Mouse (Mus musculus) gastrocnemius, postnatal 14 days (tissue): ENCODE results near the gene Wdr20. TPM values are rescaled to one million over a fixed set of nuclear protein-coding genes. Genes with fewer than 3 reads are reported as not detected.
A peak's percentile ranks its signal among the peaks of the same experiment; 100 is the strongest.
"Not testable (repeated sequence)": the region's sequence is repeated elsewhere in the genome, so short reads cannot be mapped to it uniquely, and the experiment has no call there.

Source experiments
- DNase-seq: peaks from one replicate; pipeline ENCODE4 v3.0.0; 2021; ENCODE audit warnings: mixed read lengths
- intact Hi-C: fragments of 180-260 bp; cut with DNase I; formaldehyde crosslinking; loops from one replicate; pipeline ENCODE4 v1.15.1; 2025; ENCODE audit warnings: low total_unique reads
- total RNA-seq, 2 experiments: library from RNA; stranded (reverse); gene quantifications; 2 replicates each; pipeline ENCODE4 v1.2.3; 2021

Wdr20 gene
- total RNA-seq, 2 experiments from 2014 or later: 19.1 to 20.3 TPM

DNA sequence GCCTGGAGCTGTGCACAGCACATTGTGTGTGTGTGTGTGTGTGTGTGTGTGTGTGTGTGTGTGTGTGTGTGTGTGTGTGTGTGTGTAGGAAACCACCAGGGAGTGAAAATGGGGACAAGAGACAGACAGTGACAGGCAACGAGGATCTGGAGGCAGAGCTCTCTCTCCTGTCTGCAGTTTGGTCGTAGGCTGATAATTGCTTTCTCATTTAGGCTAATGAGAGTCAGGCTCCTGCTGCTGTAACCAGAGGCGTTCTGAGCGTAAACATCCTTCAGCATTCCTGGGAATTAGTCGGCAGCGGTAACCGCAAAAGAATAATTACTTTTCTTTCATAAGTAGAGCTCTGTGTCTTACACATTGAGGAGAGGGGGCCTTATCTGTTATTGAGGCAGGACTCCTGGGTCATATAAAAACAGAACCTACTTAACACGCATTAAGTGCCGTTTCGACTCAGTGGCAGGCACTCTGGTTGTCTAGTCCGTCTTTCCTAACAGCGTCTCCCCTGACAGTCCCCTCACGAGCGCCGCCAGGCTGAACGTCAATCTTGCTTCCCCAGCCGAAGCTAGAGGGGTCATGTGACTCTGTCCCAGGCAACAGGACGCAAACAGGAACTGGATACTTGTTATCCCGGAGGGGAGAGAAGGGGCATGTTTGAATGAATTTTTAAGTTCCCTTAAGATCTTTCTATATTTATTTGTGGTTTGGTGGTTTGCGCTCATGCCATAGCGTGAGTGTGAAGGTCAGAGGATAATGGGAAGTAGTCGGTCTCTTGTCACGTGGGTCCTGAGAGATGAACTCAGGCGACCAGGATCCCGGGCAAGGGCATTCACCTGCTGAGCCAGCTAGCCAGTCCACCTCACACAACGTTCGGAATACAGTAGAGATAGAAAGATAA lies 31.2 kb upstream of the Wdr20 start:
- DNase-seq: peak; percentile 60
- intact Hi-C loops: no loop called here

DNA sequence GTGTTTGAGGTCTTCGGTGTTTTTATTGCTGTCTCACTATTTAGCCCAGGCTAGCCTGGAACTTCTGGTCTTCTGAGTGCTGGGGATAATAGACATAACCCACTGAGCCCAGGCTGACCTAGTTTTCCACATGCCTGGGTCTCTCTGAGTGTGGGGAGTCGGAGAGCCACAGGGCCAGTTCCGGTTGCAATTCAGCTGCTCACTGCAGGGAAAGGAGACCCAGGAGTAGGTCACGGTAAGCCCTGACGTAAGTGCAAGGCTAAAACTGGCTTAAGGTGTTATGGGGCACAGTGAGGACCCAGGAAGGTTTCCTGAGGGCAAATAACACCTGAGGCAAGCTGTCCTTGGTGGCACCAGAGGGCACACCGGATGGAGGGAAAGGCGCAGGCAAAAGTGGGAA lies 30.3 kb upstream of the Wdr20 start:
- intact Hi-C loops: no loop called here
- DNase-seq: no peak

DNA sequence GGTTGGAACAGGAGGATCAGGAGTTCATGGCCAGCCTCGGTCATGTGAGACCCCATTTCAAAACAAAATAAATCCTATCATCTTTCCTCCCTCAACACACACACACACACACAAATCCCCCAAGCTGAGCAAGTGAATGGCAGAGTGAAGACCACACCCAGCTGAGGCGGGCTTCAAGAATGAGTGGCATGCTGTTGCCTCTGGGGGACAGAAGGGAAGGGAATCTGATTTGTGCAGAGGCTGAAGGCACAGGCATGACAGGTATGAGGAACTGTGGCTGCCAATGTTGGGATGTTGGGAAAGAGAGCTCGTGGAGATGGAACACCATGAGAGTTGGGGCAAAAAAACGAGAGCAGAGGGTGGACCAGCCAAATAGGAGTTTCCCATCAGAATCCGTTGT lies 26.5 kb upstream of the Wdr20 start:
- intact Hi-C loops: no loop called here
- DNase-seq: no peak

DNA sequence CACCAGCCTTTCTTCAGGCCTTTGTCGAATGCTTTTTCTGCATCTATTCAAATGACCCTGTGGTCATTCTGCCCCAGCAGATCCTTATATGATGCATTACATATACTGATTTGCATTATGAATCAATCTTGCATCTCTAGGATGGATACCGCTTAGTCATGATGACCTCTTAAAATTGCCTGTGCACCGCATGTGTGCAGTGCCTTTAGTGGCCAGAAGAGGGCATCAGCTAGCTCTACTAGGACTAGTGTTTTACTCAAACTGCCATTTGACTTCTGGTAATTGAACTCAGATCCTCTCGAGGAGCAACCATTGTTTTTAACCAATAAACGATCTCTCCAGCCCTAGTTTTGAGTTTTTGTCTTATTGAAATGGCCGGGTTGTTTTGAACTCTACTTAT lies 24.0 kb upstream of the Wdr20 start:
- DNase-seq: no peak
- intact Hi-C loops: no loop called here

DNA sequence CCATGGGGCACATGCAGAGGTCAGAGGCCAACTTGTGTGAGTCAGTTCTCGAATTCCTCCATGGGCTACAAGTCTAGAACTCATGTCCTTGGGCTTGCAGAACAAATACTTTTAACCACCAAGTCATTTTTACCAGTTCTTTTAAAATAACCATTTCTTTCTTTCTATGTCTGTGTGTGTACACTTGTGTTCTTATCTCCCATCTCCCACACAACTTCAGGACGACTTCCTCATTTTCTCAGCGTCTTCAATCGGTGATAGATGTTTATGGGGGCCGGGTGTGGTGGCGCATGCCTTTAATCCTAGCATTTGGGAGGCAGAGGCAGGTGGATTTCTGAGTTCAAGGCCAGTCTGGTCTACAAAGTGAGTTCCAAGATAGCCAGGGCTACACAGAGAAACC lies 23.5 kb upstream of the Wdr20 start:
- intact Hi-C loops: no loop called here
- no peak for DNase-seq

DNA sequence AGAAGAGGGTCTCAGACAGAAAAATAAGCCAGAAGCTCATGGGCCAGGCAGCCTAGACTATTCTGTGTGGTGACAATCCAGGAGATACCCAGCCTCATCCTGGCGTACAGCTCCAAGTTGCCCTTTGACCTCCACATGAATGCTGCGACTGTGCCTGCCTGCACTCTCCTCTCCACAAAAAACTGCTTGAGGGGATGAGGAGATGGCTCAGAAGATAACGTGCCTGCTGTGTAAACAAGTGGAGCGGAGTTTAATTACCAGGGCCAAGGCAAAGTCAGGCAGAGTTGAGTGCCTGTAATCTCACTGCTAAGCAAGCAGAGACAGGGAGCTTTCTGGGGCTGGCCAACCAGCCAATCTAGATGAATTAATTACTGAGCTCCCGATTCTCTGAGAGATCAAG lies 21.7 kb upstream of the Wdr20 start:
- no peak for DNase-seq
- intact Hi-C loops: no loop called here

DNA sequence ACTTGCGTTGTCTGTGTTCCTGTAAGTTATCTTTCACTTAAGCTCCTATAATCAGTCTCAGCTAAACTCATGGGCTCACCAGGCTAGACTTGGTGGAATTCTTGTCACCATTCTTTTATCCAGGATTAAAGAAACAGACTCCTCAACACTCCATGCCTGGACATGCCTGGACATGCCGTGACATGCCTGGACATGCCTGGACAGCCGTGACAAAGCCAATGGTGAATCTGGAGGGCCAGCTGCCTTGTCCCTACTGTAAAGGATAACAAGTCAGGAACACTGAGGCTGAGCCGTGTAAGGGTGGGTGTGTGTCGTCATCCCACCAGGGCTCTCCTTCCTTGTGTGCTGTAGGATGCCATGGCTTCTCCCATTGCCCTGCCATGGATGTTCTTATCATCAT lies 12.7 kb upstream of the Wdr20 start:
- no peak for DNase-seq
- intact Hi-C loops: loop anchor here (10.0 kb wide), 1 partner anchor 110 kb away; no protein-coding TSS in a partner anchor

DNA sequence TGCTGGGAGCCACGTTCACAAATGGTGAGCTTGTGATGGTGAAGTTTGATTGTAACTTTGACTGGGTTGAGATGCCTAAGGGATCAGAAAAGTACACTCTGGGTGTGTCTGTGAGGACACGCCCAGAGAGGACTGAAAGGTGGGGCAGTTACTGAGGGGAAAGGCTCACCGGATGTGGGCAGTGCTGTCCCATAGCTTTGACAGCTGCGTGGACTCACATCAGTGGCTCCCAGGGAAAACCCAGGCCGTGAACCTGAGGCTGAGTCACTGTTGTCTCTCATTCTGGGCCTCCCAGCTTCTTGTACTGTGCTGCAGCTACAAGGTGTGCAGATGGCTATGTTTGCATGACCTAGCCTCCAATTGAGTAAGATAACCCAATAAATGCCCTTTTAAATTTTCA lies 12.3 kb upstream of the Wdr20 start:
- intact Hi-C loops: loop anchor here (10.0 kb wide), 1 partner anchor 109 kb away; no protein-coding TSS in a partner anchor
- no peak for DNase-seq

DNA sequence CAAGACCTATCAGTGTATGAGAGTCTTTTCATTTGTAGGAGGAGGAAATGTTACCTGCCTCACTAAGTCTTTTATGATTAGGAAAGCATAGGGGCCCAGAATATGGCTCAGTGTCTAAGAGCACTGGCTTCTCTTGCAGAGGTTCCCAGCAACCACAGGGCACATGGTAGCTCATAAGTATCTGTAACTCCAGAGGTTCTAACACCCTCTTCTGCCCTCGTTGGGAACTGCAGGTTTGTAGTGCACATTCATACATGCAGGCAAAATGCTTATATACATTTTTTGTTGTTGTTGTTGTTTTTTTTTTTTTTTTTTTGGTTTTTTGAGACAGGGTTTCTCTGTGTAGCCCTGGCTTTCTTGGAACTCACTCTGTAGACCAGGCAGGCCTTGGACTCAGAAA lies 11.3 kb upstream of the Wdr20 start:
- no peak for DNase-seq
- intact Hi-C loops: loop anchor here (10.0 kb wide), 1 partner anchor 108 kb away; no protein-coding TSS in a partner anchor

DNA sequence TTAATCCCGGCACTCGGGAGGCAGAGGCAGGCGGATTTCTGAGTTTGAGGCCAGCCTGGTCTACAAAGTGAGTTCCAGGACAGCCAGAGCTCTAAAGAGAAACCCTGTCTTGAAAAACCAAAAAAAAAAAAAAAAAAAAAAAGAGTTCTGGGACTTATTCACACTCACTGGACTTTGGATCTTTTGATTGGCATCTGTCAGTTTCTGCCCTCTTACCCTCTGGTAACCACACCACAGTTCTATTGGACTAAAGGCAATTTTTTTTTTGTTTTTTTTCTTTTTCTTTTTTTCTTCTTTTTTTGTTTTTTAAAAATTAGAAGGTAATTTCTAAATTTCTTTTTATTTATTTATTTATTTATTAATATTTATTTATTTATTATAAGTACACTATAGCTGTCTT lies 4.5 kb upstream of the Wdr20 start:
- intact Hi-C loops, DNase-seq: not testable (repeated sequence)

DNA sequence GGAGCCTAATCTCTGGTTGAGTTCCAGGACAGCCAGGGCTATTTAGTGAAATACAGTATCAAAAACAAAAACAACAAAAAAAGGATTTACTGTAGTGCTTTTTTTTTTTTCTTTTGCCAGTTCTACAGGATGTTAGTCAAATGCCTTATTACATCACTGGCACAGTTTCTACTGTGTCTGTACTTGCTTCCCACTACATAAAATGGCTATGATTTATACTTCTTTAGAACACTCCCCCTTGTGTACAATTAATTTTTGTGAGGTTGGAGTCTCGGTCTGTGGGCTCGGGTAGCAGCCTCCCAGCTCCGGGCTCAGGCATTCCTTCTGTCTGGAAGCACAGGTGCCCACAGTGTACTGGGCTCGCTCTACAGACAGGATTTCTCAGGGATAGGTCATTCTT lies 1.1 kb upstream of the Wdr20 start:
- DNase-seq: no peak
- intact Hi-C loops: no loop called here

DNA sequence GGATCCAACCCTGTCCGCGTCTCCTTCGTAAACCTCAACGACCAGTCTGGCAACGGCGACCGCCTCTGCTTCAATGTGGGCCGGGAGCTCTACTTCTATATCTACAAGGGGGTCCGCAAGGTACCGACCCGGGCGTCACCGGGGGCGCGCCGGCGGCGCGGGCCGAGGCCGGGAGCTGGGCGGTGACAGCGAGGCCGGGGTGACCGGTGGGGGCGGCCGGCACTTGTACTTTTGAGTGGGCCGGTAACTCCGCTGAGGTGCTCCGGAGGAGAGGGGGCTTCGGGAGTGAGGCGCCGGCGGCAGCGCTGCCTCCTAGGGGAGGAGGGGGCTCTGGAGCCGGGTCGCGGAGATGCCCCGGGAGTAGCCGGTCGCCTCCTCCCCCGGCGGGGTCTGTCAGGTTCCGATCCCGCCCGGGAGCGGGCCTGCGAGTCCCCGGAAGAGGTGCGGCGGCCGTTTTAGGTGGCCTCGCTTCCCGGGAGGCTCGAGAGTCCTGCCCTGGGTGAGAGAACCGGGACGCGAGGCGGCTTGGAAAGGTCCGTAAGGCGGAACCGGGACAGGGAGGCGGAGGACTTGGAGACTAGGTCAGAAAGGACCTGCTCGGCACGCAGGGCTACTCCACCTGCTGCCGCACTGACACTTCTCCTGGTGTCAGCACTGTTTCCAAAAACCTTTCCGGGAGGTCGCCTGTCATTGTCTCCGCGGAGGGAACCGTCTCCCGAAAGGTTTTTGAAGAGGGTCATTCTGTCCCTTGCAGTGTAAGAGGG lies 596 bp downstream of the Wdr20 start:
- intact Hi-C loops: no loop called here
- peak; percentile 19 for DNase-seq

DNA sequence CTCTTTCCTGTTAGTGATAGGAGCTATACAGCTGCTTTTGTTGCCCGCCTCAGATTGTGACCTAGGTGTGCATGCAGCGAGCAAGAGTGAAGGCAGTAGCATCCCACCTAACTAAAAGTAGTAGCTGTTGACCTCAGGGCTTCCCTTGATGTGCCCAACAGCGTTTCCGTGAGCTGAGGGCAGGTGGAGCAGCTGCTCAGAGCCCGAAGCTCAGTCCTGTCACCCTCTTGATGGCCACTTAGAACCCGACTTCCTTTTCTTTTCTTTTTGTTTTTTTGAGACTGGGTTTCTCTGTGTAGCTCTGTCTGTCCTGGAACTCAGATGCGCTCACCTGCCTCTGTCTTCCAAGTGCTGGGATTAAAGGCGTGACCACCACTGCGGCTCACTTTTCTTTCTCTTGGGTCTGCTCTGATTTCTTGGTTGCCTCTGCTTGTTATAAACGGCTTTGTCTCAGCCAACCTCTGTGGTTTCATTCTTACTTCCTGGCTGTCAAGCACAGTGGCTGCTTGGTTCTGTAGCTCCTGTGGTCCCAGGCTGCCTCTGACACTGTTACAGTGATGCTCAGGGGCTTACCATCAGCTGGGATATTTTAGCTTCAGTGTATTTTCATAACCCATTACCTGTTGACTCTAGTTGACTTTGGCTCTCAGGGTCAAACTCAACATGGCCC lies 13.2 kb downstream of the Wdr20 start:
- no peak for DNase-seq
- intact Hi-C loops: no loop called here

DNA sequence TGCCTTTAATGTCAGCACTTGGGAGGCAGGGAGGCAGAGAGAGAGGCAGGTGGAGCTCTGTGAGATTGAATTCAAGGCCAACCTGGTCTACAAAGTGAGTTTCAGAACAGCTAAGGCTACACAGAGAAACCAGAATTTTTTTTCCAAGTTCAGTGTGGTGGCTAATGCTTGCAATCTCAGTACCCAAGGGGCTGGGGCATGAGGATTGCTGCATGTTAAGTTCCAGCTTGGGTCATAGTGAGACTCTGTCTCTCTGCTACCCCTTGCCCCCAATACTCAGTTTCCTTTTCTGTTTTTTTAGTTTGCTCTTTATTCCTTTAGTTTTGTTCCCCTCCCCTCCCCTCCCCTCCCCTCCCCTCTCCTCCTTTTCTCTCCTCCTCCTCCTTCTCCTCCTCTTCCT lies 15.0 kb downstream of the Wdr20 start:
- intact Hi-C loops: no loop called here
- no peak for DNase-seq

DNA sequence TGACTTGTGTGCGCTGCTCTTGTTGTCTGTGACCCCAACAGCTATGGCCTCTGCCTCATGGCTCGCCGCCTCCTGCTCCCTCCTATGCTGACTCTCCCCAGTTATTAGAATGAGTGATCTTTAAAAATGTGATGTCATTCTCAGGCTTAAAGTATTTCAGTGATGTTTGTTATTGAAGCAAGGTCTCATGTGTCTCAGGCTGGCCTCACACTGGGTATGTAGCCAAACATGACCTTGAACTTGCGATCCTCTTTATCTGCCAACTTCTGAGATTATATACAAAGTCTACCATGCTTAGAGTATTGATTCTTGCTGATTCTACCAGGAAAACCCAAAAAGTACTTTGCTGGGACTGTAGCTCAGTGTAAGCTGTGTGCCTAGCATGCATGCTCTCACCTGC lies 16.2 kb downstream of the Wdr20 start:
- intact Hi-C loops: no loop called here

DNA sequence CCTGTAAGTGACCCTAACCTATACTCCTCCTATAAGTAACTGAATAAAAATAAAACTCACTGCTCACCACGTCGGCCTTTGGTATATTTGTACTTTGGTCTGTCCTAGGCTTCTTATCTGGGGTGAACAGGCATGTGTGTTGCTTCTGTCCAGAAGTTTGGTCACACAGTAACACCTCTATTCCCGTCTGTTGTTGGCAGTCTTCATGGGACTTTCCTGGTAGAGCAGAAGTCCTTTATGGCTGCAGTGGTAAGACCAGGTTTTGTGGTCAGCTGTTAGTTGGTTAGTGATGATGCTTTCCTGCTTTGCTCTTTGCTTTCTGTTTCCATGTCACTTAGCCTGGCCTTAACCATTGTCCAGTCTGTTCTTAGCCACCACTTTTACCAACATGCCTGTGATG lies 19.4 kb downstream of the Wdr20 start:
- intact Hi-C loops: no loop called here
- no peak for DNase-seq

More for the DNA sequence above, 16.2 kb downstream of the Wdr20 start:
- DNase-seq: no peak

DNA sequence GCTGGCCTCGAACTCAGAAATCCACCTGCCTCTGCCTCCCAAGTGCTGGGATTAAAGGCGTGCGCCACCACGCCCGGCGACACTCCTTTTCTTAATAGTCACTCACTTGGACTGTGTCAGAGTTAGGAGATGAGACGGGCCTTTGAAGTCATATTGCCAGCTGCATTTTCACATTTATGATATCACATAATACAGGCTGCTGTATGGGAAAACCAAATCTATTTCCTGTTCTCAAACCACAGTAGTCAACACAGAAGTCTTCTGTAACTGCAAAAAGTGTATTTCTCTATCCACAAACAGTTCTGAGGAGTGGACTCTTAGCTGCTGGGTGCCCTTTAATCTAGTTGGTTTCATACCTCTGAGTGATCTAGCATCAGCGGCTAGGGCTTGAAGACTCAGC lies 21.2 kb downstream of the Wdr20 start:
- intact Hi-C loops: no loop called here

DNA sequence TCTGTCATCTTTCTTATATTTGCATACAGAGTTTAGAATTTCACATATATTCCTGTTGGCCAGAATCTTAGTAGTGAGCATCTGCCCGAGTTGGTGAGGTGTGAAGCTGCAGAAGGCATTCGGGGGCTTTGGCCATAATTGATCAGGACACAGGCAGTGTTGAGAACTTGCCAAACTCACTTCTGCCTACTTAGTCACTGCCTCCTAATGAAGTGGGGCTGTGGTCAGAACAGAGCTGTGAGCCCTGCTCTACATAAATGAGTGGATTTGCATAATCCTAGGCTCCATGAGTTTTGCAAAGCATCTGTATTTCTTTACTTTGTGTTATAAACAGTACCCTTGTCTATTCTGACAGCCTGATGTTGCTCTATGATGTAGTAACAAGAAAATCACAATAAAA lies 24.6 kb downstream of the Wdr20 start:
- no peak for DNase-seq
- intact Hi-C loops: no loop called here

More for the DNA sequence above, 21.2 kb downstream of the Wdr20 start:
- no peak for DNase-seq

DNA sequence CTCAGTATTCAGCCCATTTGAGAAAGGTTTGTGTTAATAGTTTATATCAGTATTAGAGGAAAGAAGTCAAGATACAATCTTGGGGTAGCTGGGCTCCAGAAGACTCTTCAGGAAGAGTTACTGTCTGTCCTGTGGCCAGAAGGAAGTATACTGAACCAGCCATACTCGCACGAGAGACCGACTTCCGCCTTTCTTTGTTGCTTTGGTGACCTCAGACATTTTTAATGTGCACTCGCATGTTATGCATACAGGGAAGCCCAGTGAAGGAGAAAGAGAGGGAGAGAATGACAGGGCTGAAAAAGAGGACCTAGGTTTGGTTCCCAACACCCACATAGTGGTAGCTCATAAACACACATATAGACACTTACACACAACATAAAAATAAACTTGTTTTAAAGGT lies 26.8 kb downstream of the Wdr20 start:
- intact Hi-C loops: no loop called here
- DNase-seq: no peak

DNA sequence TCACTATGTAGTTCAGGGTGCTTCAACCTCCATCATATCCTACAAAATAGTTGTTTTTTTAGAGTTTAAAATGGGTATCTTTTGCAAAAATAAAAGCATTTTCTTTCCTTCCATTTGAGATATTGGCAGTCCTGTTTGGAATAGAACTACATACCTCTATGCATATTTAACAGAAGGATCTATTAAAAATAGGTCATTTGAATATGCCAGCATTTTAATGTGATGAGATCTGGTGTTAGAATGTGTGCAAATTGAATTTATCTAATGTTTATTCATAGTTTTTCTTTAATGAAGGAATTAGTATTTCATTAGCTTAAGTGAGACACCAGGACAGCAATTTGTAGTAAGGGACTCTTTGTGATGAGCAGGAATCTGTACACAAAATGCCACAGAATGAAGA lies 30.8 kb downstream of the Wdr20 start:
- no peak for DNase-seq
- intact Hi-C loops: no loop called here
